Comparison of ENCODE assay signal across 22 mouse cellular contexts in the genomic region with DNA sequence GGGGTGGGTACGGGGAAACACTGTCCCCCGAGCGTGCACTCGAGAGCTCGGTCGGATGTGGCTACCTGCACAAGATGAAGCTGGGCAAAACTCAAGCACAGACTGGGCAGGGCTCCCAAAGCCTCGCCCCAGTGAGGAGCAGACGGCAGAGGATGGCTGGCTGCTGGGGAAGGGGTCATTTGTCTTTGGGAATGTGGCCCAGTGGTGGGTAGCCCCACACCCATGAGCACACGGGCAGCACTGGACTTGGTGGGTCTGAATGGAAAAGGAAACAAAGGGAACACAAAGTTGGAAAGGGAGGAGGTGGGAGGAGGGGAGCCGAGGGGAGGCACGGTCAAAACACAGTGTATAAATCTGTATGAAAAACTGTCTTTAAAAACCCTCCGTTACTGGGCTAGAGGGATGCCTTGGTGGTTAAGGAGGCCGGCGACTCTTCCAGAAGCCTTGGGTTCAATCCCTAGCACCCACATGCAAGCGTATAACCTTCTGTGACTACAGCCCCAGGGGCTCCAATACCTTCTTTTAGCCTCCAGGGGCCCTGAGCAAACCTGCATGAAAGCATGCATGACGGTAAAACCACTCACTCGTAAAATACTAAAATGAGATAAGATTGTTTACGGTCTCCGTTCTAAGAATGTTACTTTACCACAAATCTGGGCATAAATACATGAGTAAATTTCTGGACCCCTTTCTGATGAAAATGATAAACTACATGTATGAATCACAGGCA.
DNase-seq lines count a peak whose midpoint lies in the region; ATAC-seq and TF ChIP-seq lines count a peak whose summit lies in the region.
"Had no signal": no experiment of that assay in that cellular context is flagged by ENCODE, and none has a peak within 500 bp of the region (broad histone marks: within the 10 kb centered on the region; RNA-seq: fewer than 3 reads in every experiment).

No protein-coding gene starts in this region.

- no peak overlapping the region for H3K9ac ChIP-seq in hindbrain, embryonic 14.5 days
- H3K9ac ChIP-seq in kidney, postnatal 0 days (ENCODE audit: low read depth, low read length) = no peak overlapping the region
- H3K9ac ChIP-seq in neural tube, embryonic 13.5 days = no peak overlapping the region
- no peak overlapping the region for H3K9ac ChIP-seq in neural tube, embryonic 14.5 days (replicated peaks; ENCODE audit: low read depth, low read length)
- H3K9ac ChIP-seq: liver, embryonic 13.5 days; stomach, embryonic 15.5 days had no signal

- H3K4me3 ChIP-seq in hindbrain, embryonic 10.5 days = no peak overlapping the region
- no peak overlapping the region for H3K4me3 ChIP-seq in hindbrain, embryonic 14.5 days (replicated peaks; ENCODE audit: low read length)
- H3K4me3 ChIP-seq in kidney, postnatal 0 days (replicated peaks; ENCODE audit: low read depth, low read length) = no peak overlapping the region
- H3K4me3 ChIP-seq in neural tube, embryonic 13.5 days = no peak overlapping the region
- no peak overlapping the region for H3K4me3 ChIP-seq in neural tube, embryonic 14.5 days (ENCODE audit: low read depth, low read length)
- H3K4me3 ChIP-seq: left cerebral cortex, adult 2 months; liver, embryonic 13.5 days; stomach, embryonic 15.5 days had no signal

- H3K27ac ChIP-seq in hindbrain, embryonic 10.5 days = peak overlapping the region; percentile 53; the same call in 1 of the 2 replicates
- no peak overlapping the region for H3K27ac ChIP-seq in hindbrain, embryonic 14.5 days
- no peak overlapping the region for H3K27ac ChIP-seq in kidney, postnatal 0 days
- H3K27ac ChIP-seq in neural tube, embryonic 13.5 days (replicated peaks) = no peak overlapping the region
- no peak overlapping the region for H3K27ac ChIP-seq in neural tube, embryonic 14.5 days (ENCODE audit: low read depth, low read length)
- H3K27ac ChIP-seq: left cerebral cortex, adult 2 months; liver, embryonic 13.5 days; stomach, embryonic 15.5 days had no signal

- H3K36me3 ChIP-seq in hindbrain, embryonic 10.5 days = peaks cover 30% of the 10 kb centered on the region
- 0 out of 2 replicates have a peak, but pooled peaks cover 3% of the 10 kb centered on the region for H3K36me3 ChIP-seq in hindbrain, embryonic 14.5 days (replicated peaks; ENCODE audit: control insufficient read depth, insufficient read depth)
- H3K36me3 ChIP-seq in kidney, postnatal 0 days (ENCODE audit: insufficient read depth, low read length) = peaks cover 13% of the 10 kb centered on the region; the same call in 1 of the 2 replicates
- H3K36me3 ChIP-seq in neural tube, embryonic 13.5 days = peaks cover 6% of the 10 kb centered on the region; the same call in 1 of the 2 replicates
- H3K36me3 ChIP-seq in neural tube, embryonic 14.5 days (ENCODE audit: control insufficient read depth, insufficient read depth, low read length) = no peaks in the 10 kb centered on the region

- H3K4me2 ChIP-seq in hindbrain, embryonic 14.5 days (replicated peaks) = no peak overlapping the region
- no peak overlapping the region for H3K4me2 ChIP-seq in kidney, postnatal 0 days (ENCODE audit: low read length)
- no peak overlapping the region for H3K4me2 ChIP-seq in neural tube, embryonic 13.5 days
- H3K4me2 ChIP-seq in neural tube, embryonic 14.5 days (ENCODE audit: low read depth, low read length) = no peak overlapping the region
- H3K4me2 ChIP-seq: liver, embryonic 13.5 days; stomach, embryonic 15.5 days had no signal

- no peaks in the 10 kb centered on the region for H3K27me3 ChIP-seq in hindbrain, embryonic 10.5 days (ENCODE audit: insufficient read depth, poor library complexity, severe bottlenecking)
- H3K27me3 ChIP-seq in hindbrain, embryonic 14.5 days (ENCODE audit: control insufficient read depth, insufficient read depth, low read length) = no peaks in the 10 kb centered on the region
- no peaks in the 10 kb centered on the region for H3K27me3 ChIP-seq in kidney, postnatal 0 days (ENCODE audit: insufficient read depth, low read length)
- no peaks in the 10 kb centered on the region for H3K27me3 ChIP-seq in neural tube, embryonic 13.5 days
- H3K27me3 ChIP-seq in neural tube, embryonic 14.5 days (ENCODE audit: control insufficient read depth, insufficient read depth, low read length) = no peaks in the 10 kb centered on the region
- H3K27me3 ChIP-seq: liver, embryonic 13.5 days; stomach, embryonic 15.5 days had no signal

- no peak for DNase-seq in hindbrain, embryonic 10.5 days (ENCODE audit: low spot score)
- DNase-seq in hindbrain, embryonic 14.5 days (ENCODE audit: low spot score) = no peak
- DNase-seq in kidney, postnatal 0 days (ENCODE audit: low spot score) = no peak
- DNase-seq in kidney, adult 11 months = no peak
- DNase-seq in neural tube, embryonic 10.5 days (ENCODE audit: extremely low spot score, low spot score) = no peak
- DNase-seq: adrenal gland, adult 8-10 months; cerebellum, adult 11-12 months; cerebellum, postnatal 10 days; gastrocnemius, postnatal 14 days; heart, adult 18-20 months; kidney, postnatal 10 days; liver, embryonic 13.5 days; lung, adult 2 months; thymus, adult 18-20 months; thymus, postnatal 36 days had no signal

- TF ChIP-seq CTCF in kidney, postnatal 0 days (IDR thresholded peaks at IDR 0.05; ENCODE audit: low read depth) = peak; percentile 14; the same call in 1 of the 2 replicates

- no peak for ATAC-seq in hindbrain, embryonic 14.5 days (ENCODE audit: low FRiP score)
- ATAC-seq in kidney, postnatal 0 days (replicated peaks; ENCODE audit: low FRiP score, low read depth) = no peak
- ATAC-seq in neural tube, embryonic 13.5 days (ENCODE audit: low read depth) = peak; percentile 38; the same call in 1 of the 2 replicates
- peak; percentile 19; the same call in 1 of the 2 replicates for ATAC-seq in neural tube, embryonic 14.5 days (ENCODE audit: low read depth)
- ATAC-seq: activated CD4-positive, CD25-positive, alpha-beta regulatory T cell, adult 4 months; forebrain, embryonic 14.5 days; inflammation-experienced regulatory T-cells, adult 6 months had no signal

- H3K9me3 ChIP-seq in hindbrain, embryonic 10.5 days = no peaks in the 10 kb centered on the region
- no peaks in the 10 kb centered on the region for H3K9me3 ChIP-seq in hindbrain, embryonic 14.5 days (ENCODE audit: control insufficient read depth, low read length)
- no peaks in the 10 kb centered on the region for H3K9me3 ChIP-seq in kidney, postnatal 0 days (replicated peaks; ENCODE audit: low read length)
- H3K9me3 ChIP-seq in neural tube, embryonic 13.5 days = no peaks in the 10 kb centered on the region
- no peaks in the 10 kb centered on the region for H3K9me3 ChIP-seq in neural tube, embryonic 14.5 days (ENCODE audit: control insufficient read depth, low read length)
- H3K9me3 ChIP-seq: liver, embryonic 13.5 days; stomach, embryonic 15.5 days had no signal

- peaks cover 31% of the 10 kb centered on the region for H3K4me1 ChIP-seq in hindbrain, embryonic 10.5 days (replicated peaks)
- no peaks in the 10 kb centered on the region; the same call in 1 of the 2 replicates for H3K4me1 ChIP-seq in hindbrain, embryonic 14.5 days (replicated peaks; ENCODE audit: control insufficient read depth, insufficient read depth, low read length)
- 0 out of 2 replicates have a peak, but pooled peaks cover 3% of the 10 kb centered on the region for H3K4me1 ChIP-seq in kidney, postnatal 0 days (replicated peaks; ENCODE audit: insufficient read depth, low read length)
- peaks cover 23% of the 10 kb centered on the region for H3K4me1 ChIP-seq in neural tube, embryonic 13.5 days (replicated peaks)
- no peaks in the 10 kb centered on the region for H3K4me1 ChIP-seq in neural tube, embryonic 14.5 days (ENCODE audit: control insufficient read depth, insufficient read depth, low read length)
- H3K4me1 ChIP-seq: liver, embryonic 13.5 days; stomach, embryonic 15.5 days had no signal

- 80% methylated on average over 19 of the region's 19 CpGs for WGBS in hindbrain, embryonic 10.5 days
- WGBS in hindbrain, embryonic 14.5 days = 68% methylated on average over 19 of the region's 19 CpGs
- WGBS in kidney, postnatal 0 days = 68% methylated on average over 19 of the region's 19 CpGs
- WGBS in neural tube, embryonic 13.5 days = 64% methylated on average over 19 of the region's 19 CpGs
- 63% methylated on average over 19 of the region's 19 CpGs for WGBS in neural tube, embryonic 14.5 days

Comparison
In these comparisons a context has a peak if more than half of its experiments do, and no peak if none do; other contexts are left out.
1. ATAC-seq: peak in neural tube, embryonic 13.5 days (single experiment) and neural tube, embryonic 14.5 days (single experiment); none in hindbrain, embryonic 14.5 days (single experiment) and kidney, postnatal 0 days (single experiment).